Mouse (Mus musculus) cerebellum, postnatal 25 days (tissue): Measurements from ENCODE around the gene Mlx.

ENCODE experiments used
- DNase-seq, 2 experiments: peaks; one replicate each; pipeline ENCODE4 v3.0.0; 2021; ENCODE audit warnings: mixed read lengths in 2 of 2

The Mlx gene

GRCm38 (mm10) chr11:101141088-101141487 is 54.0 kb downstream of the Mlx start:
- DNase-seq = no peak
